In genomic region chr7:116147114-116147513, GRCm38 (mm10) we compare ENCODE assay signal across 25 mouse cellular contexts.
DNase-seq lines count a peak whose midpoint lies in the region; ATAC-seq and TF ChIP-seq lines count a peak whose summit lies in the region.
"Had no signal": no experiment of that assay in that cellular context is flagged by ENCODE, and none has a peak within 500 bp of the region (broad histone marks: within the 10 kb centered on the region; RNA-seq: fewer than 3 reads in every experiment).

No protein-coding gene starts in this region.

- no peak overlapping the region for H3K4me3 ChIP-seq in hindbrain, postnatal 0 days (ENCODE audit: low read length)
- no peak overlapping the region for H3K4me3 ChIP-seq in hindbrain, embryonic 10.5 days
- no peak overlapping the region for H3K4me3 ChIP-seq in lung, embryonic 14.5 days (ENCODE audit: low read depth, low read length)
- H3K4me3 ChIP-seq: embryonic facial prominence, embryonic 15.5 days; erythroblast, embryonic 14.5 days; forebrain, embryonic 10.5 days; gastrocnemius, adult 2 months; heart, embryonic 13.5 days; hindbrain, embryonic 12.5 days had no signal

- H3K4me1 ChIP-seq in hindbrain, postnatal 0 days (ENCODE audit: insufficient read depth, low read length) = no peaks in the 10 kb centered on the region
- peaks cover 6% of the 10 kb centered on the region for H3K4me1 ChIP-seq in hindbrain, embryonic 10.5 days (replicated peaks)
- no peaks in the 10 kb centered on the region for H3K4me1 ChIP-seq in lung, embryonic 14.5 days (ENCODE audit: insufficient read depth)
- H3K4me1 ChIP-seq: embryonic facial prominence, embryonic 15.5 days; heart, embryonic 13.5 days; hindbrain, embryonic 12.5 days had no signal

- H3K9me3 ChIP-seq in hindbrain, postnatal 0 days (ENCODE audit: low read length) = no peaks in the 10 kb centered on the region
- no peaks in the 10 kb centered on the region for H3K9me3 ChIP-seq in hindbrain, embryonic 10.5 days
- H3K9me3 ChIP-seq in lung, embryonic 14.5 days (ENCODE audit: low read depth, low read length) = no peaks in the 10 kb centered on the region
- H3K9me3 ChIP-seq: embryonic facial prominence, embryonic 15.5 days; forebrain, embryonic 10.5 days; heart, embryonic 13.5 days; hindbrain, embryonic 12.5 days had no signal

- ATAC-seq in hindbrain, postnatal 0 days = no peak
- no peak for ATAC-seq in lung, embryonic 14.5 days (ENCODE audit: insufficient read depth)
- ATAC-seq: activated CD4-positive, CD25-positive, alpha-beta regulatory T cell, adult 4 months; forebrain, embryonic 14.5 days; hindbrain, embryonic 16.5 days; Patski had no signal

- H3K36me3 ChIP-seq in hindbrain, postnatal 0 days (ENCODE audit: insufficient read depth, low read length) = no peaks in the 10 kb centered on the region
- peaks cover 52% of the 10 kb centered on the region for H3K36me3 ChIP-seq in hindbrain, embryonic 10.5 days
- H3K36me3 ChIP-seq in lung, embryonic 14.5 days (ENCODE audit: insufficient read depth) = peaks cover 4% of the 10 kb centered on the region; the same call in 1 of the 2 replicates
- H3K36me3 ChIP-seq: embryonic facial prominence, embryonic 15.5 days had no signal

- TF ChIP-seq CTCF in hindbrain, postnatal 0 days (IDR thresholded peaks at IDR 0.05; ENCODE audit: low read depth) = peak; percentile 43
- TF ChIP-seq CTCF in lung, embryonic 14.5 days (IDR thresholded peaks at IDR 0.05; ENCODE audit: low read depth) = peak; percentile 28; the same call in 1 of the 2 replicates

- no peak overlapping the region for H3K27ac ChIP-seq in hindbrain, postnatal 0 days
- H3K27ac ChIP-seq in hindbrain, embryonic 10.5 days = no peak overlapping the region
- no peak overlapping the region for H3K27ac ChIP-seq in lung, embryonic 14.5 days (ENCODE audit: low read depth)
- H3K27ac ChIP-seq: embryonic facial prominence, embryonic 15.5 days; forebrain, embryonic 10.5 days; gastrocnemius, adult 2 months; heart, embryonic 13.5 days; hindbrain, embryonic 12.5 days had no signal

- no peak overlapping the region for H3K9ac ChIP-seq in hindbrain, postnatal 0 days (replicated peaks; ENCODE audit: low read length)
- H3K9ac ChIP-seq in lung, embryonic 14.5 days = no peak overlapping the region
- H3K9ac ChIP-seq: embryonic facial prominence, embryonic 15.5 days; heart, embryonic 13.5 days; hindbrain, embryonic 12.5 days had no signal

- peak; percentile 47 to 59 for DNase-seq in cerebellum, postnatal 10 days
- DNase-seq in cerebellum, adult 18-20 months = no peak
- peak; percentile 25 for DNase-seq in hindbrain, postnatal 0 days (ENCODE audit: low spot score)
- DNase-seq in hindbrain, embryonic 10.5 days (ENCODE audit: low spot score) = no peak
- peak; percentile 23 for DNase-seq in lung, embryonic 14.5 days
- DNase-seq in lung, postnatal 36 days = no peak
- peak; percentile 15 for DNase-seq in 416B (ENCODE audit: low read depth)
- DNase-seq in adrenal gland, postnatal 25 days = no peak
- DNase-seq: adrenal gland, postnatal 14 days; cerebellum, adult 11 months; cerebellum, adult 9-10 months; cerebellum, postnatal 36 days; gastrocnemius, adult 2 months; gastrocnemius, postnatal 25 days; heart, adult 11 months; heart, postnatal 36 days had no signal

- WGBS in hindbrain, postnatal 0 days = 87% methylated on average over 2 of the region's 2 CpGs
- WGBS in hindbrain, embryonic 10.5 days = 97% methylated on average over 2 of the region's 2 CpGs
- 83% methylated on average over 2 of the region's 2 CpGs for WGBS in lung, embryonic 14.5 days

- no peak overlapping the region for H3K4me2 ChIP-seq in hindbrain, postnatal 0 days (ENCODE audit: low read depth, low read length)
- H3K4me2 ChIP-seq in lung, embryonic 14.5 days = no peak overlapping the region
- H3K4me2 ChIP-seq: embryonic facial prominence, embryonic 15.5 days; heart, embryonic 13.5 days; hindbrain, embryonic 12.5 days had no signal

- no peaks in the 10 kb centered on the region for H3K27me3 ChIP-seq in hindbrain, postnatal 0 days (ENCODE audit: insufficient read depth, low read length)
- no peaks in the 10 kb centered on the region for H3K27me3 ChIP-seq in hindbrain, embryonic 10.5 days (ENCODE audit: insufficient read depth, poor library complexity, severe bottlenecking)
- H3K27me3 ChIP-seq in lung, embryonic 14.5 days (ENCODE audit: insufficient read depth, low read length) = no peaks in the 10 kb centered on the region
- H3K27me3 ChIP-seq: embryonic facial prominence, embryonic 15.5 days; heart, embryonic 13.5 days; hindbrain, embryonic 12.5 days; Patski had no signal

Comparison
In these comparisons a context has a peak if more than half of its experiments do, and no peak if none do; other contexts are left out.
1. DNase-seq: peak in cerebellum, postnatal 10 days (2 of 2), hindbrain, postnatal 0 days (single experiment), lung, embryonic 14.5 days (single experiment) and 416B (single experiment); none in cerebellum, adult 18-20 months (0 of 2), hindbrain, embryonic 10.5 days (single experiment), lung, postnatal 36 days (single experiment) and adrenal gland, postnatal 25 days (single experiment).